Mouse (Mus musculus): ENCODE data around the gene Tmem39a. TPM values are rescaled to one million over a fixed set of nuclear protein-coding genes. Genes with fewer than 3 reads are reported as not detected.

Tmem39a gene
- total and polyA plus RNA-seq, 3 experiments: 17.3 to 148 (median 53.5) TPM

DNA sequence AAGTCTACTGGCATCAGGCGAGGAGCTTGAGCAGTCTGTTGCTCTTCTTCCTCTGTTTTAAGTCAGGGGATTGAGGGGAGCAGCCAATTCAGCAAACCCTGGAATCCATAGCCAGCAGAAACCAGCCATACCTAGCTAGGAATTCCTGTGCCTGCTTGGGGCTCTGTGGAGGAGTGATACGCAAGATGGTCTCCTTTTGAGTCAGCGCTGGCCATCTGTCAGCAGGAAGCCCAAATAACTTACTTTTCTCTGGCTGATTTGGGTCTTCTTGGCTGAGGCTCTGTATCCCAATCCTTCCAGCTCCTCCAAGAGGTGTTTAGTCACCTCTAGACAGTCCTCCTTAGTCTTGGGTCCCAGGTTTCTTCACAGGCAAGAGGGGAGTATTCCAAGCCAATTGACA, 2.5 kb upstream of the Tmem39a start:
- DNase-seq (ENCODE audit: low spot score): no peak
- no peak for ATAC-seq (ENCODE audit: extremely low read depth, insufficient number of reproducible peaks, low FRiP score, poor library complexity, severe bottlenecking)
- Histone ChIP-seq H3K27me3 (ENCODE audit: insufficient read depth, low read length) (peaks cover 25% of the 10 kb centered on the region), H3K9me3 (replicated peaks) (no peaks in the 10 kb centered on the region), H3K4me1 (ENCODE audit: insufficient read depth, low read depth, low read length) (peaks cover 2% of the 10 kb centered on the region; the same call in 1 of the 2 replicates), H3K36me3 (replicated peaks) (no peaks in the 10 kb centered on the region), H3K4me3 (ENCODE audit: low read depth, low read length) (no peak overlapping the region)
- TF ChIP-seq CTCF (IDR thresholded peaks at IDR 0.05; ENCODE audit: low read depth, low read length) (no peak), TAL1 (conservative IDR thresholded peaks at IDR 0.05; ENCODE audit: low read depth, low read length) (no peak), GATA1 (IDR thresholded peaks at IDR 0.05; ENCODE audit: borderline replicate concordance, low read length) (no peak), POLR2AphosphoS5 (IDR thresholded peaks at IDR 0.05; ENCODE audit: insufficient replicate concordance, low read depth, low read length) (no peak), GATA2 (IDR thresholded peaks at IDR 0.05; ENCODE audit: borderline replicate concordance, low read depth, low read length) (no peak)

DNA sequence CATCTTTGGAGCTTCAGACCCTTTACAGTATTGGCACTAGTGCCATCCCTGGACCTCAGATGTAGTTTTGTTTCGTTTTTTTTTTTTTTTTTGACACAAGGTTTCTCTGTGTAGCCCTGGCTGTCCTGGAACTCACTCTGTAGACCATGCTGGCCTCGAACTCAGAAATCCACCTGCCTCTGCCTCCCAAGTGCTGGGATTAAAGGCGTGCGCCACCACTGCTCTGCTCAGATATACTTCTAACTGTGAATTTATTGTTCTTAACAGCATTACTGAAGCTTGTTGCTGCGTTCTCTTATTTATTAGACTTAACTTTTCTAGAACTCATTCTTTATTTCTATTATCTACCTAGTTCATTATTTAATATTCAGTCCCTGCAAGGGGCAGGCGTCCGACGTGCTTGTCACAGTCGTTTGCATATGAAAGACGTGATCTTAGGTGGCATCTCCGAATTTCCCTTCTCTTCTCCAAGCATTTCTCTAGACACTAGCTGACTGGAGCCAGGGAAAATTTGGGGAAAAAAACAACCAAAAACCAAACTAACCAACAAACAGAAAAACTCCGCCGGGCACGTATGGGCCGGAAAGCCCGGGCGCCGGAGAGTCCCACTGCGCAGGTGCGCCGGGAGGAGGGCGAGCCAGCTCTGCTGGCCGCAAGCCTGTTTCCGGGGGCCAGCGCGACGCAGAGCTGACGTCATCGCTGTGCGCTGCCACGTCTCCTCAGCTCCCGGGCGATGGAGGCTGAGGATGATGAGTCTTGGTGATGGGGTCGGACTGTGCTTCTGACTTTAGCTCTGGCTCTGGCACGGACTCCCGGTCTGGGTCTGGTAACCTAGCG, 3.9 kb downstream of the Tmem39a start:
- ATAC-seq (ENCODE audit: extremely low read depth, insufficient number of reproducible peaks, low FRiP score, poor library complexity, severe bottlenecking): peak; percentile 80
- peak; percentile 97 for DNase-seq (ENCODE audit: low spot score)
- TF ChIP-seq POLR2AphosphoS5 (IDR thresholded peaks at IDR 0.05; ENCODE audit: insufficient replicate concordance, low read depth, low read length): no peak
- TF ChIP-seq GATA2 (IDR thresholded peaks at IDR 0.05; ENCODE audit: borderline replicate concordance, low read depth, low read length): no peak
- no peak for TF ChIP-seq CTCF (IDR thresholded peaks at IDR 0.05; ENCODE audit: low read depth, low read length)
- no peak for TF ChIP-seq TAL1 (conservative IDR thresholded peaks at IDR 0.05; ENCODE audit: low read depth, low read length)
- Histone ChIP-seq H3K27me3 (ENCODE audit: insufficient read depth, low read length) (no peaks in the 10 kb centered on the region), H3K9me3 (replicated peaks) (no peaks in the 10 kb centered on the region), H3K36me3 (replicated peaks) (peaks cover 30% of the 10 kb centered on the region), H3K4me3 (ENCODE audit: low read depth, low read length) (peak overlapping the region; percentile 86), H3K4me1 (ENCODE audit: insufficient read depth, low read depth, low read length) (peaks cover 9% of the 10 kb centered on the region)

- no peak for TF ChIP-seq GATA2 (IDR thresholded peaks at IDR 0.05; ENCODE audit: borderline replicate concordance, low read depth, low read length)
- TF ChIP-seq GATA1 (IDR thresholded peaks at IDR 0.05; ENCODE audit: borderline replicate concordance, low read length): no peak
- no peak for TF ChIP-seq CTCF (IDR thresholded peaks at IDR 0.05; ENCODE audit: low read depth, low read length)
- TF ChIP-seq TAL1 (conservative IDR thresholded peaks at IDR 0.05; ENCODE audit: low read depth, low read length): no peak
- no peak for TF ChIP-seq POLR2AphosphoS5 (IDR thresholded peaks at IDR 0.05; ENCODE audit: insufficient replicate concordance, low read depth, low read length)
- Histone ChIP-seq H3K4me3 (ENCODE audit: low read depth, low read length) (peak overlapping the region; percentile 86), H3K4me1 (ENCODE audit: insufficient read depth, low read depth, low read length) (peaks cover 9% of the 10 kb centered on the region), H3K27me3 (ENCODE audit: insufficient read depth, low read length) (no peaks in the 10 kb centered on the region), H3K36me3 (replicated peaks) (peaks cover 34% of the 10 kb centered on the region), H3K9me3 (replicated peaks) (no peaks in the 10 kb centered on the region)
- DNase-seq (ENCODE audit: low spot score): peak; percentile 10
- 0 out of 2 replicates have a peak, but pooled peaks have one; percentile 18 for ATAC-seq (ENCODE audit: extremely low read depth, insufficient number of reproducible peaks, low FRiP score, poor library complexity, severe bottlenecking)
These were observed 4.5 kb downstream of the Tmem39a start for GRCm38 (mm10) chr16:38562968-38563327.

DNA sequence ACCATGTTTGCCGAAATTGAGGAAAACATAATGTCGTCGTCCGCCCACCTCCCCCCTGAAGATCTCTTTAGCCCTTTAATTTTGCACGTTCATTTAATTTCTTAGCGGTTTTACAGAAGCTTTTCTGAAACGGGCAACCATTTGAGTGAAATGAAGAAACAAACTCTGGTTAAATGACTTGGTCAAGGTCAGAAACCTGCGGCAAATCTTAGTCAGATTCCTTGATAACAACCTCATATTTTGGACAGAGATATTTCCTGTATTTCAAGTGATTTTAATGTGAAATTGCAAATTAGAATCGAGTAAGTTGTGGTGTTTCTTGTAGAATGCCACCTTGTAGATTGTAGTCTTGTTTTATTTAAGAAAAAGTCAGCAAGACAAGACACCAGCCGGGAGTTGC, 5.0 kb downstream of the Tmem39a start:
- peaks cover 11% of the 10 kb centered on the region for H3K4me1 ChIP-seq (ENCODE audit: insufficient read depth, low read depth, low read length)

GRCm38 (mm10) chr16:38568192-38568591, 9.7 kb downstream of the Tmem39a start:
- H3K4me1 ChIP-seq (ENCODE audit: insufficient read depth, low read depth, low read length): peaks cover 11% of the 10 kb centered on the region
- peaks cover 78% of the 10 kb centered on the region for H3K36me3 ChIP-seq (replicated peaks)
- no peak overlapping the region for H3K4me3 ChIP-seq (ENCODE audit: low read depth, low read length)
- no peak for TF ChIP-seq GATA2 (IDR thresholded peaks at IDR 0.05; ENCODE audit: borderline replicate concordance, low read depth, low read length)
- TF ChIP-seq GATA1 (IDR thresholded peaks at IDR 0.05; ENCODE audit: borderline replicate concordance, low read length): no peak
- TF ChIP-seq CTCF (IDR thresholded peaks at IDR 0.05; ENCODE audit: low read depth, low read length): no peak
- TF ChIP-seq POLR2AphosphoS5 (IDR thresholded peaks at IDR 0.05; ENCODE audit: insufficient replicate concordance, low read depth, low read length): no peak
- no peak for TF ChIP-seq TAL1 (conservative IDR thresholded peaks at IDR 0.05; ENCODE audit: low read depth, low read length)
- H3K9me3 ChIP-seq (replicated peaks): no peaks in the 10 kb centered on the region
- no peak for DNase-seq (ENCODE audit: low spot score)
- ATAC-seq (ENCODE audit: extremely low read depth, insufficient number of reproducible peaks, low FRiP score, poor library complexity, severe bottlenecking): peak; percentile 54; the same call in 1 of the 2 replicates
- H3K27me3 ChIP-seq (ENCODE audit: insufficient read depth, low read length): no peaks in the 10 kb centered on the region

More for the DNA sequence above, 5.0 kb downstream of the Tmem39a start:
- DNase-seq (ENCODE audit: low spot score) (no peak), ATAC-seq (ENCODE audit: extremely low read depth, insufficient number of reproducible peaks, low FRiP score, poor library complexity, severe bottlenecking) (no peak)
- TF ChIP-seq TAL1 (conservative IDR thresholded peaks at IDR 0.05; ENCODE audit: low read depth, low read length): no peak
- TF ChIP-seq CTCF (IDR thresholded peaks at IDR 0.05; ENCODE audit: low read depth, low read length): no peak
- no peak for TF ChIP-seq GATA2 (IDR thresholded peaks at IDR 0.05; ENCODE audit: borderline replicate concordance, low read depth, low read length)
- TF ChIP-seq POLR2AphosphoS5 (IDR thresholded peaks at IDR 0.05; ENCODE audit: insufficient replicate concordance, low read depth, low read length): no peak
- TF ChIP-seq GATA1 (IDR thresholded peaks at IDR 0.05; ENCODE audit: borderline replicate concordance, low read length): no peak
- peak overlapping the region; percentile 86 for H3K4me3 ChIP-seq (ENCODE audit: low read depth, low read length)
- H3K27me3 ChIP-seq (ENCODE audit: insufficient read depth, low read length): no peaks in the 10 kb centered on the region
- H3K36me3 ChIP-seq (replicated peaks): peaks cover 40% of the 10 kb centered on the region
- H3K9me3 ChIP-seq (replicated peaks): no peaks in the 10 kb centered on the region

DNA sequence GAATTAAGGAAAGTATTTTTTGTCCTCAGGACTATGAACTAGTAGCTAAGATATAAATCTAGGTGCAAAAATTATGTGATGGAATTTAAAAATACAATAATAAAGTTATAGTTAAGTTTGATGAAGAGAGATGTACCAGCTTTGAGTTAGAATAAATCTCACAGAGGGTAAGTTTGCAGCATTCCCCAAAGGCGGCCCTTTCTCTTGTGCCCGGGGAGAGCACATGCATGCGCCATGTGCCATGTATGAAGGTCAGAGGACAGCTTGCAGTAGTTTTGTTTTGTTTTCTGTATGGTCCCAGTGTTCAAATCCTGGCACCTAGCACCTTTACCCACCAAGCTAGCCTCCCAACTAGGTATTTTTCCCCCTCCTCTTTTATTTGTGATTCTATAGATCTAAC, 13.0 kb downstream of the Tmem39a start:
- no peak for DNase-seq (ENCODE audit: low spot score)
- ATAC-seq (ENCODE audit: extremely low read depth, insufficient number of reproducible peaks, low FRiP score, poor library complexity, severe bottlenecking): no peak
- no peaks in the 10 kb centered on the region for H3K9me3 ChIP-seq (replicated peaks)
- TF ChIP-seq POLR2AphosphoS5 (IDR thresholded peaks at IDR 0.05; ENCODE audit: insufficient replicate concordance, low read depth, low read length) (no peak), TAL1 (conservative IDR thresholded peaks at IDR 0.05; ENCODE audit: low read depth, low read length) (no peak), GATA2 (IDR thresholded peaks at IDR 0.05; ENCODE audit: borderline replicate concordance, low read depth, low read length) (no peak), GATA1 (IDR thresholded peaks at IDR 0.05; ENCODE audit: borderline replicate concordance, low read length) (no peak), CTCF (IDR thresholded peaks at IDR 0.05; ENCODE audit: low read depth, low read length) (no peak)
- H3K4me1 ChIP-seq (ENCODE audit: insufficient read depth, low read depth, low read length): peaks cover 5% of the 10 kb centered on the region; the same call in 1 of the 2 replicates
- no peaks in the 10 kb centered on the region for H3K27me3 ChIP-seq (ENCODE audit: insufficient read depth, low read length)
- H3K4me3 ChIP-seq (ENCODE audit: low read depth, low read length): no peak overlapping the region
- peaks cover 76% of the 10 kb centered on the region for H3K36me3 ChIP-seq (replicated peaks)
